Mouse (Mus musculus) forebrain, embryonic 14.5 days (tissue): Measurements from ENCODE around the gene Cstad. TPM values are rescaled to one million over a fixed set of nuclear protein-coding genes. Genes with fewer than 3 reads are reported as not detected.

ENCODE experiments used
- ATAC-seq: fragments of 200-750 bp; cut with Nextera tagmentation; 2 replicates; pipeline ENCODE4 v1.8.0; 2017; ENCODE audit warnings: mild to moderate bottlenecking, moderate library complexity
- DNase-seq: peaks from one replicate; pipeline ENCODE4 v3.0.0-alpha.2; 2015; ENCODE audit warnings: low spot score
- H3K27ac ChIP-seq: fragments of 300-500 bp; sonication (generic); 2 replicates; pipeline ENCODE4 v1.5.1; 2014; ENCODE audit warnings: low read depth, mild to moderate bottlenecking, control low read depth, low read length, moderate library complexity
- H3K27me3 ChIP-seq: fragments of 300-500 bp; sonication (generic); replicated peaks from 2 replicates; pipeline ENCODE4 v1.6.1; 2014; ENCODE audit warnings: low read length, control low read depth, mixed read lengths; ENCODE audit not compliant: control insufficient read depth, insufficient read depth
- H3K36me3 ChIP-seq: fragments of 300-500 bp; sonication (generic); 2 replicates; pipeline ENCODE4 v1.6.1; 2014; ENCODE audit warnings: low read length, control low read depth; ENCODE audit not compliant: control insufficient read depth, insufficient read depth
- H3K4me1 ChIP-seq: fragments of 300-500 bp; sonication (generic); 2 replicates; pipeline ENCODE4 v1.6.1; 2014; ENCODE audit warnings: antibody characterized with exemption, low read length, control low read depth; ENCODE audit not compliant: control insufficient read depth, insufficient read depth
- H3K4me2 ChIP-seq: fragments of 300-500 bp; sonication (generic); 2 replicates; pipeline ENCODE4 v1.6.1; 2014; ENCODE audit warnings: mild to moderate bottlenecking, control low read depth, low read length
- H3K4me3 ChIP-seq: fragments of 300-500 bp; sonication (generic); 2 replicates; pipeline ENCODE4 v1.5.1; 2014; ENCODE audit warnings: low read depth, low read length, control low read depth
- H3K9ac ChIP-seq: fragments of 300-500 bp; sonication (generic); 2 replicates; pipeline ENCODE4 v1.6.1; 2014; ENCODE audit warnings: mild to moderate bottlenecking, low read length, control low read depth, moderate library complexity
- H3K9me3 ChIP-seq: fragments of 300-500 bp; sonication (generic); replicated peaks from 2 replicates; pipeline ENCODE4 v1.6.1; 2016; ENCODE audit warnings: low read length, control low read depth, mixed read lengths; ENCODE audit not compliant: control insufficient read depth
- WGBS: fragments of 180-500 bp; shearing (Covaris S2); extraction: QIAGEN DNeasy Blood & Tissue Kit; methylation state at CpG from one replicate; pipeline ENCODE4 v1.1.7; 2014; 5-methylcytosine and 5-hydroxymethylcytosine counted together
- polyA plus RNA-seq: library from polyadenylated mRNA; unstranded; fragments of >200 nt; fragmentation: Nextera tagmentation; extraction: Ambion mirVana; gene quantifications from 2 replicates; pipeline ENCODE4 v1.2.1, GENCODE M21; 2014

The Cstad gene
- 0.64 and 1.2 TPM in 2 replicates for polyA plus RNA-seq

DNA sequence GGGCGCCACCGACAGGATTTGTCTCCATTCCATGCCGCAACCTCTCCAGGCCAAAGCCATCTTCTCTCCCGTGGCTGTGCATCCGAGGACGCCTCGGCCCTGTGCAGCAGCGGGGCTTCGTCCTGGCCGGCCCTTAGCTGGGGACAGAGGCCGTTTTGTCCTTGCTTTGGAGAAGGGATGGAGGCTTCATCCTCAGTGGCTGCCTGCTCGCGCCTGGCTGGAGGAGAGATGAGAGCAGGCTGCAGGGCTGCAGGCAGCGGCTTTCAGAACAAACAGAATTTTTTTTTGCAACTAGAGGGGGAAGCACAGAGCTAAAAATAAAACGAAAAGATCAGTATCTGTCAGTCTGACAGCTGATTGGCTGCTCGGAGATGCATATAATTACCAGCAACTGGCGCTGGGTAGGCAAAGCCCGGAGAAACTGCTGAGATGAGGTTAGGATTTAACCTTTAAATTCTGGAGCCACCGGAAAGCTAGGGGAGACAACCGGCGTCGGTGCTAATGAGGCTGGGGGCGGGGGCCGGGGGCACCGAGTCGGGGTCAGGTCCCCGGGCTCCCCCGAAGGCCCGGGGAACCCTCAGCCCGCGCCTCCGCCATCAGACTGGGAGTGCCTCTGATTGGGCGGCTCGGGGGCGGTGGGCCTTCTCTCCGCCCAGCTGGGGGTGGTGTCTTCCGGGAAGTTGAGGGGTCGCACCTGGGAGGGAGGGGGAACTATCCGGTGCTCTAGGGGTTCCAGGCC is at the start of gene Cstad:
Gene Cstad, plus strand, starts transcription at position 400 of the 739 bp plus-strand sequence.
- Histone ChIP-seq H3K9me3 (no peaks in the 10 kb centered on the region), H3K36me3 (no peaks in the 10 kb centered on the region), H3K27ac (peak within 1 kb of the TSS; percentile 99), H3K4me1 (peaks cover 20% of the 10 kb centered on the region), H3K4me3 (peak within 1 kb of the TSS; percentile 46), H3K27me3 (no peaks in the 10 kb centered on the region), H3K4me2 (peak within 1 kb of the TSS; percentile 57), H3K9ac (peak within 1 kb of the TSS; percentile 77)
- DNase-seq (peak; percentile 94), ATAC-seq (peak; percentile 82)
- under 1% methylated on average over 38 of the region's 39 CpGs for WGBS

DNA sequence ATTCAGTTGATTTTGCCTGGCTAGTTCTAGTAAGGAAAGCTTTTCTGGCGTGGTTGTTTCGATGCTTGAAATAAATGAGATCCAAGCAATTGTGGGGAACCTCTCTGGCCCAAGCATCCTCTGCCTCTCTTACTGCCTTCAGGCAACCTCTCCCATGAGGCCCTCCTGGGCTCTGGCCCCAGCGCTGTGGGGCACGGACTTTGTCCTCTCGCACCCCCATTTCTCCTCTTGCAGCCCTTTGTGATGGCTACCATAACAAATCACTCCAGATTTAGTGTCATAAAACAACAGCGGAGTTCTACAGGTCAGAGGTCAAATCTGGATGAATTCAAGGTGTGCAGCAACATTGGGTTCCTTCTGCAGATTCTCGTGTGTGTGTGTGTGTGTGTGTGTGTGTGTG is 49.1 kb upstream of the Cstad start:
- WGBS: 70% methylated on average over 7 of the region's 7 CpGs
- ATAC-seq (no peak), DNase-seq (no peak)
- peak overlapping the region; percentile 76 for H3K27ac ChIP-seq
- no peaks in the 10 kb centered on the region for H3K9me3 ChIP-seq
- H3K9ac ChIP-seq: peak overlapping the region; percentile 48
- H3K4me3 ChIP-seq: no peak overlapping the region
- peaks cover 8% of the 10 kb centered on the region for H3K4me1 ChIP-seq
- no peaks in the 10 kb centered on the region for H3K27me3 ChIP-seq
- peak overlapping the region; percentile 46 for H3K4me2 ChIP-seq
- no peaks in the 10 kb centered on the region for H3K36me3 ChIP-seq

DNA sequence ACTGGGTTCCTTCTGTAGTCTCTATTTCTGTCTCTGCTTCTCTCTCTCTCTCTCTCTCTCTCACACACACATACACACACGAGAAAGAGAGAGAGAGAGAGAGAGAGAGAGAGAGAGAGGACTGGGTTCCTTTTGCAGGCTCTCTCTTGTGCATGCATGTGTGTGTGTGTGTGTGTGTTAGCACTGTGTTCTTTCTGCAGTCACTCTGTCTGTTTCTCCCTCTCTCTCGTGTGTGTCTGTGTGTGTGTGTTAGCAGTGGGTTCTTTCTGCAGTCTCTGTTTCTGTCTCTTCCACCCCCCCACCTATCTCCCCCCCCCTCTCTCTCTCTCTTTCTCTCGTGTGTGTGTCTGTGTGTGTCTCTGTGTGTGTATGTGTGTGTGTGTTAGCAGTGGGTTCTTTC is 48.6 kb upstream of the Cstad start:
- Histone ChIP-seq H3K27ac (peak overlapping the region; percentile 76; the same call in 1 of the 2 replicates), H3K27me3 (no peaks in the 10 kb centered on the region), H3K4me3 (no peak overlapping the region), H3K9me3 (no peaks in the 10 kb centered on the region), H3K4me2 (no peak overlapping the region), H3K4me1 (peaks cover 8% of the 10 kb centered on the region), H3K36me3 (no peaks in the 10 kb centered on the region), H3K9ac (no peak overlapping the region)
- ATAC-seq (no peak), DNase-seq (peak; percentile 17)
- 19% methylated on average over 3 of the region's 3 CpGs for WGBS

DNA sequence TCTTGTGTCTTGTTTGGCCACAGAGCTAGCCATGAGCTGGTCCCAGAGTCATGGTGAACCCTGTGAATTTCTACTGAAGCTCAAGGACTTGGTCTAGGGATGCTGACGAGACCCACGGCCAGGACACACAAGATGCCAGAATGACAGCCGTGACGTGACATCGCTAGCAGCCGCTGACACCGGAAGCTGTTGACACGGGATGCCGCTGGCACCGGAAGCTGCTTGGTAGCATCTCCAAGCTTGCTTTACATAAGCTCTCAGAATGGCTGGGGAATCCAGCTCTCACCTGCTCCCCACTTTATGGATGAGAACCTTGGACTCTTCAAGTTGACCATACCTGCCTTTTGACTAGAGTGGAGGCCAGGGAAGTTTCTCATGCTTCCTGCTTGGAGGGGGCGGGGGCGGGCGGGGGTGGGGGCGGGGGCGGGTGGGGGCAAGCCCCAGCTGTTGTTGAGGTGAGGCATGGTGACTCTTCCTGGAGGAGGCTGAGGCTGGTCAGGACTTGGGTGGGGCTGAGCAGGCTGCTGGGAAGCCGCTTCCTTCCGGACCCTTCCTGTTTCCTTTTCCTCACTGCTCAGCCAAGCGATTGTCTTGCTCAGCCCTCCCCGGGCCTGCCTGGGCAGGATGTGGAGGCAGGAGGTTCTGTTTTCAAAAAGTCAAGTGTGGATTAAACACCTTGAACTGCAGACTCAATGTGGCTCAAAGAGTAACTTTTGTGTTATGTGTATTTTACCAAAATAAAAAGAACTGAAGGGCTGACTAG is 47.2 kb upstream of the Cstad start:
- 80% methylated on average over 19 of the region's 19 CpGs for WGBS
- no peaks in the 10 kb centered on the region for H3K27me3 ChIP-seq
- H3K4me1 ChIP-seq: peaks cover 8% of the 10 kb centered on the region
- no peak overlapping the region for H3K9ac ChIP-seq
- ATAC-seq (no peak), DNase-seq (no peak)
- H3K36me3 ChIP-seq: no peaks in the 10 kb centered on the region
- H3K4me3 ChIP-seq: no peak overlapping the region
- H3K4me2 ChIP-seq: no peak overlapping the region
- H3K9me3 ChIP-seq: no peaks in the 10 kb centered on the region
- H3K27ac ChIP-seq: no peak overlapping the region

DNA sequence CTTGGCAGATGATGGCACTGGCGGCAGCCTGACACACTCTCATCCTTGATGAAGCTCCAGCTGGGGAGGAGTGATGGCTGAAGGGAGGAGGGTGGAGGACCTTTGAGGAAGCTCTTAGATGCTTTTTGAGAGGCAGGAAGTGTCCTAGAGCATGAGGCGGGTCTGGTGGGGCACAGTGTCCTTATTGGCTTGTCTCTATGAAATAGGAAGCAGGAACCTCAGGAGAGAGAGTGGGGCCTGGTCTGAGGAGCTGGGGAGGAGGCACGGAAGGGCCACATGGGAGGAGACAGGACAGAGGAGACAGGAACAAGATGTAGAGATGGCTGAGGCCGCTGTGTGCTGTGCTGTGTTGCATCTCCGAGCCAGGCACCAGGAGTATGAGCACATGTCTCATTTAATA is 43.3 kb upstream of the Cstad start:
- H3K27me3 ChIP-seq: no peaks in the 10 kb centered on the region
- no peaks in the 10 kb centered on the region; the same call in 1 of the 2 replicates for H3K4me1 ChIP-seq
- H3K4me3 ChIP-seq: no peak overlapping the region
- H3K27ac ChIP-seq: no peak overlapping the region
- no peaks in the 10 kb centered on the region for H3K9me3 ChIP-seq
- no peak overlapping the region for H3K4me2 ChIP-seq
- DNase-seq: no peak
- H3K9ac ChIP-seq: no peak overlapping the region
- 84% methylated on average over 5 of the region's 5 CpGs for WGBS
- H3K36me3 ChIP-seq: no peaks in the 10 kb centered on the region
- no peak for ATAC-seq

DNA sequence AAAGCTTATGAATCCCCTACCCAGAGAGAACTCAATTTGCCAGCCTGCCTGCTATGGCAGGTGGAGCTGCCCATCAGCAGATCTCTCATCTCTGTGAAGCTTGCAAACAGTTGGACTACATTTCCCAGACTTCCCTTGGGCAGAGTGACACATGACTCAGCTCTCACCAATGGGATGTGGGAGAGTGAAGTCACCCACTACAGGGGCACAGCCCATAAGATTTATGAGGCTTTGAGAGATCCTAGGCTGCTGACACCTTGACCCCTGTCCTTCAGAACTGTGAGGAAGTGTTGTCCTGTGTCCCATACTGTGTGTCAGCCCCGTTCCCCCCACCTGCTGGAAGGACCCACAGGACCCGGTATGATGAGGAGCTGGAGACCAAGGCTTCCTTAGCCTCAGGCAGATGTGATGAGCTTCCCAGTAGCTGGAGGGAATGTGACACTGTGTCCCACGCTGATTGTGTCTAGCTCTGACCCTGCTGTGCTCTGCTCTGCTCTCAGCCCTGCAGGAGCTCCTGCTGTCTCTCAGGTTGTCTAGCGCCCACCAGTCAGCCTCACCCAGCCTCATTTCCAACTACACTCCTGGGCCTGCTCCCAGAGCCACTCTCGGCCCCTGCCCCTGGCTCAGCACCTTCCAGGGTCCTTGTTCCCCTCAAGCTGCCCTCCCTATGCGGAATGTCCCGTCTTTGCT is 40.8 kb upstream of the Cstad start:
- Histone ChIP-seq H3K4me2 (peak overlapping the region; percentile 27), H3K36me3 (no peaks in the 10 kb centered on the region), H3K4me1 (no peaks in the 10 kb centered on the region), H3K9me3 (no peaks in the 10 kb centered on the region), H3K4me3 (no peak overlapping the region), H3K27ac (0 out of 2 replicates have a peak overlapping the region, but pooled peaks have one; percentile 27), H3K27me3 (no peaks in the 10 kb centered on the region), H3K9ac (0 out of 2 replicates have a peak overlapping the region, but pooled peaks have one; percentile 13)
- WGBS: 64% methylated on average over 7 of the region's 7 CpGs
- peak; percentile 93 for DNase-seq
- peak; percentile 96 for ATAC-seq

DNA sequence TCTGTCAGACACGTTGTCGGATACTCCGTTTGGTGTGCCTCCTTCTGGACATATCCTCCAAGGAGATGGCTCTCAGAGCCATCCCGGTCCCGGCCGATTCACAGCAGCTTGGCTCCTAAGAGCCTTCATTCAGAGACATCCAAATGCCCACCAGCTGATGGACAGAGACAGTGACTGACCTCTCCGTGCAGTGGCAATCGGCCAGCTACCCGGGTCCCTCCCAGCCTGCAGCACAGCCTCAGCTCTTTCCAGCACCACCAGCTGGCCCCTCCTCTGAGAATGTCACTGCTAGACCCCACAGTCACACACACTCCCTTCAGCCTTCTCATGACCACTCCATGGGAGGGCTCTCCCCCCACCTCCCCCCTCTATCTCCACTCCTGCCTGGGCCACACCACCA is 39.6 kb upstream of the Cstad start:
- Histone ChIP-seq H3K4me2 (no peak overlapping the region), H3K9me3 (no peaks in the 10 kb centered on the region), H3K4me1 (no peaks in the 10 kb centered on the region), H3K9ac (no peak overlapping the region), H3K27ac (no peak overlapping the region), H3K36me3 (no peaks in the 10 kb centered on the region), H3K4me3 (no peak overlapping the region), H3K27me3 (no peaks in the 10 kb centered on the region)
- DNase-seq: no peak
- 85% methylated on average over 9 of the region's 9 CpGs for WGBS
- ATAC-seq: no peak

DNA sequence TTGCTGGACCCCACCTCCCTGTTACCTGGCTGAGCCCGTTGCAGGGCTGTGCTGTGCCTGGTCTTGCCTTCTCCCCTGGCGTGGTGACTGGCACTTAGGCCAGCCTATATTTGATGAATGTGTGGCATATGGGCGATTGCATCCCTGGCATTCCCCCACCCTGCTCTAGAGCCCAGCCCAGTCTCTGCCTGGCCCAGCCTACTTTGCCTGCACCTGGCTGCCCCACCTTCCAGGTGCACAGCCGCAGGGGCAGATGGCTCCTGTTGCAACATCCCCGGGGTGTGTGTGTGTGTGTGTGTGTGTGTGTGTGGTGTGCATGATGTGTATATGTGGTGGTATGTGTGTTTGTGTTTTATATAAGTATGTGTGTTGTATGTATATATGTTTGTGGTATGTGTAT is 38.3 kb upstream of the Cstad start:
- DNase-seq (no peak), ATAC-seq (no peak)
- Histone ChIP-seq H3K4me1 (no peaks in the 10 kb centered on the region), H3K4me2 (no peak overlapping the region), H3K36me3 (no peaks in the 10 kb centered on the region), H3K9me3 (no peaks in the 10 kb centered on the region), H3K4me3 (no peak overlapping the region), H3K9ac (no peak overlapping the region), H3K27me3 (no peaks in the 10 kb centered on the region), H3K27ac (no peak overlapping the region)
- WGBS: 84% methylated on average over 5 of the region's 5 CpGs
